Comparison of ENCODE assay signal across 19 mouse cellular contexts in genomic region chr5:51841763-51842162, GRCm38 (mm10).
"Had no signal": no experiment of that assay in that cellular context is flagged by ENCODE, and none has a peak within 500 bp of the region (broad histone marks: within the 10 kb centered on the region; RNA-seq: fewer than 3 reads in every experiment).

No protein-coding gene starts in this region.

- H3K4me1 ChIP-seq: kidney, embryonic 15.5 days; limb, embryonic 10.5 days; limb, embryonic 13.5 days; midbrain, embryonic 12.5 days; midbrain, embryonic 15.5 days; neural tube, embryonic 12.5 days; neural tube, embryonic 15.5 days had no signal

- DNase-seq: kidney, adult 11 months; kidney, adult 8-10 months; kidney, postnatal 10 days; kidney, postnatal 36 days; right cerebral cortex, adult 18-20 months; right cerebral cortex, postnatal 14 days; right cerebral cortex, postnatal 4 days; thymus, postnatal 25 days had no signal

- H3K9ac ChIP-seq: kidney, embryonic 15.5 days; limb, embryonic 13.5 days; lung, embryonic 14.5 days; midbrain, embryonic 12.5 days; midbrain, embryonic 15.5 days; neural tube, embryonic 12.5 days; neural tube, embryonic 15.5 days had no signal

- H3K27me3 ChIP-seq: kidney, embryonic 15.5 days; limb, embryonic 13.5 days; midbrain, embryonic 12.5 days; midbrain, embryonic 15.5 days; neural tube, embryonic 12.5 days; neural tube, embryonic 15.5 days had no signal

- H3K9me3 ChIP-seq: kidney, embryonic 15.5 days; limb, embryonic 10.5 days; limb, embryonic 13.5 days; midbrain, embryonic 12.5 days; midbrain, embryonic 15.5 days; neural tube, embryonic 12.5 days; neural tube, embryonic 15.5 days had no signal

- ATAC-seq: lung, postnatal 0 days; midbrain, embryonic 15.5 days had no signal

- H3K36me3 ChIP-seq: kidney, embryonic 15.5 days; limb, embryonic 10.5 days; limb, embryonic 13.5 days; midbrain, embryonic 12.5 days; midbrain, embryonic 15.5 days; neural tube, embryonic 12.5 days; neural tube, embryonic 15.5 days had no signal

- H3K4me2 ChIP-seq: kidney, embryonic 15.5 days; limb, embryonic 13.5 days; lung, embryonic 14.5 days; midbrain, embryonic 12.5 days; midbrain, embryonic 15.5 days; neural tube, embryonic 12.5 days; neural tube, embryonic 15.5 days had no signal

- H3K4me3 ChIP-seq: kidney, embryonic 15.5 days; limb, embryonic 10.5 days; limb, embryonic 13.5 days; midbrain, embryonic 12.5 days; midbrain, embryonic 15.5 days; neural tube, embryonic 12.5 days; neural tube, embryonic 15.5 days had no signal

- H3K27ac ChIP-seq: kidney, embryonic 15.5 days; limb, embryonic 10.5 days; limb, embryonic 13.5 days; macrophage; midbrain, embryonic 12.5 days; midbrain, embryonic 15.5 days; neural tube, embryonic 12.5 days; neural tube, embryonic 15.5 days; stomach, postnatal 0 days had no signal
